Mouse (Mus musculus) stomach, postnatal 0 days (tissue): ENCODE measurements around the gene Hcfc1.

ENCODE experiments used
- CTCF ChIP-seq: IDR thresholded peaks from 2 replicates; pipeline ENCODE4 v1.5.1; 2016; ENCODE audit warnings: antibody characterized with exemption, low read depth, mild to moderate bottlenecking, moderate library complexity
- EP300 ChIP-seq: optimal IDR thresholded peaks from 2 replicates; pipeline ENCODE3; 2016; ENCODE audit warnings: antibody characterized with exemption

- TF ChIP-seq CTCF, result no peak
- TF ChIP-seq EP300, result no peak
Observed at GRCm38 (mm10) chrX:73998911-73999869, 33.0 kb upstream of the Hcfc1 start.
